Mouse (Mus musculus) G1E (cell line): ENCODE results near the gene Pramel7.

Experiments
- CTCF ChIP-seq: IDR thresholded peaks from 2 replicates; pipeline ENCODE4 v1.5.1; 2012; ENCODE audit warnings: low read depth, low read length, inconsistent platforms, mixed read lengths
- POLR2AphosphoS5 ChIP-seq: IDR thresholded peaks from 2 replicates; pipeline ENCODE4 v1.6.1; 2012; ENCODE audit warnings: low read depth, low read length, inconsistent platforms; ENCODE audit not compliant: insufficient replicate concordance
- TAL1 ChIP-seq: conservative IDR thresholded peaks from 2 replicates; pipeline ENCODE4 v1.6.1; 2012; ENCODE audit warnings: low read depth, low read length, inconsistent platforms, mixed read lengths

GRCm38 (mm10) chr2:87453662-87454061 lies 43.2 kb downstream of the Pramel7 start, which contains the start of gene Olfr1126:
- TF ChIP-seq CTCF (no peak), TAL1 (no peak), POLR2AphosphoS5 (no peak)
